8 mouse cellular contexts compared by ENCODE assay signal in the genomic region with DNA sequence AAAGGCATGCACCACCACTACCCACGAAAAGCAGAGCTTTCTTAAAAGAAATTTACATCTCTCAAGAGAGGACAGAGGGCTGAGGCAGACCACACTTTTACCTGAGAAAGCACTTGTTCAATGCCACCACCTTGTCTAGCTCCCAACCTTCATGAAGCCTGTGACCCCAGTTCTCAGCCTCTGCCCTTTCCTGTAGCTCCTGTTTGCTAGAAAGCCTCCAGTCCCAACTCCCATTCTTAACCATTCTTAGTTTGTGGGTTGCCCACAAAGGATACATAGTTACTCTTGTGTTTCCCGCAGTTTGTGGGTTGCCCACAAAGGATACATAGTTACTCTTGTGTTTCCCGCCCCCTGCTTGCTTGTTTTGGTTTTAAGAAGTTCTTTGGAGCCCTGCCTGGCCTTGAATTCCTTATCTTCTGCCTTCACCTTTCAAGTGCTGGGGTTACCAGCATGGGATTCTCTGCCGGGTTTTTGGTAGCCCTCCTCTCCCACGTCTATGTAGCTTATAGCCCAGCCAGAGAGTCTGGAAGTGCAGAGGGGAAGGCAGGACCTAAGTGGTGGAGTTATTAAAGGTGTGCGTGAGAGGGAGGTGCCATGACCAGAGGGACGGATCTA. TPM values are rescaled to one million over a fixed set of nuclear protein-coding genes. Genes with fewer than 3 reads are reported as not detected.
DNase-seq lines count a peak whose midpoint lies in the region; ATAC-seq lines count a peak whose summit lies in the region.

No protein-coding gene starts in this region.

- peaks cover 96% of the 10 kb centered on the region for H3K27me3 ChIP-seq in forebrain, embryonic 10.5 days (ENCODE audit: poor library complexity, severe bottlenecking)
- peaks cover 38% of the 10 kb centered on the region for H3K27me3 ChIP-seq in forebrain, embryonic 16.5 days (replicated peaks; ENCODE audit: control insufficient read depth, insufficient read depth, low read length)
- peaks cover 91% of the 10 kb centered on the region for H3K27me3 ChIP-seq in hindbrain, embryonic 12.5 days

- H3K27ac ChIP-seq in forebrain, embryonic 10.5 days, result no peak overlapping the region
- no peak overlapping the region for H3K27ac ChIP-seq in forebrain, embryonic 16.5 days (ENCODE audit: low read length)
- H3K27ac ChIP-seq in hindbrain, embryonic 12.5 days, result no peak overlapping the region

- ATAC-seq in forebrain, embryonic 16.5 days, result no peak
- no peak for ATAC-seq in hindbrain, embryonic 12.5 days (ENCODE audit: low FRiP score)

- H3K9me3 ChIP-seq in forebrain, embryonic 10.5 days, result no peaks in the 10 kb centered on the region
- no peaks in the 10 kb centered on the region for H3K9me3 ChIP-seq in forebrain, embryonic 16.5 days (ENCODE audit: control insufficient read depth, low read length)
- H3K9me3 ChIP-seq in hindbrain, embryonic 12.5 days (replicated peaks), result no peaks in the 10 kb centered on the region

- DNase-seq in forebrain, embryonic 10.5 days (ENCODE audit: extremely low spot score, low spot score), result no peak
- peak; percentile 25 for DNase-seq in spleen, adult 12 weeks (ENCODE audit: low spot score)
- DNase-seq in spleen, postnatal 14 days (ENCODE audit: low spot score in 2 of 2), result no peak
- DNase-seq in liver, result peak; percentile 27
- peak; percentile 82 for DNase-seq in testis, postnatal 14 days (ENCODE audit: low spot score)
- no peak for DNase-seq in urinary bladder, postnatal 36 days (ENCODE audit: low spot score in 2 of 2)

- H3K36me3 ChIP-seq in forebrain, embryonic 10.5 days (replicated peaks), result no peaks in the 10 kb centered on the region
- H3K36me3 ChIP-seq in forebrain, embryonic 16.5 days (ENCODE audit: control insufficient read depth, insufficient read depth), result no peaks in the 10 kb centered on the region
- H3K36me3 ChIP-seq in hindbrain, embryonic 12.5 days, result no peaks in the 10 kb centered on the region

- no peak overlapping the region for H3K9ac ChIP-seq in forebrain, embryonic 16.5 days (replicated peaks; ENCODE audit: low read depth, low read length)
- H3K9ac ChIP-seq in hindbrain, embryonic 12.5 days, result no peak overlapping the region

- no peak overlapping the region for H3K4me2 ChIP-seq in forebrain, embryonic 16.5 days (ENCODE audit: low read length)
- no peak overlapping the region for H3K4me2 ChIP-seq in hindbrain, embryonic 12.5 days (replicated peaks)

- H3K4me1 ChIP-seq in forebrain, embryonic 10.5 days, result peaks cover 56% of the 10 kb centered on the region
- peaks cover 22% of the 10 kb centered on the region for H3K4me1 ChIP-seq in forebrain, embryonic 16.5 days (replicated peaks; ENCODE audit: control insufficient read depth, insufficient read depth, low read length)
- H3K4me1 ChIP-seq in hindbrain, embryonic 12.5 days, result peaks cover 22% of the 10 kb centered on the region

- H3K4me3 ChIP-seq in forebrain, embryonic 10.5 days, result peak overlapping the region; percentile 71; the same call in 1 of the 2 replicates
- no peak overlapping the region for H3K4me3 ChIP-seq in forebrain, embryonic 16.5 days (replicated peaks; ENCODE audit: low read length)
- H3K4me3 ChIP-seq in hindbrain, embryonic 12.5 days, result no peak overlapping the region

- 32% methylated on average over 7 of the region's 7 CpGs for WGBS in forebrain, embryonic 10.5 days
- 38% methylated on average over 7 of the region's 7 CpGs for WGBS in forebrain, embryonic 16.5 days
- 34% methylated on average over 7 of the region's 7 CpGs for WGBS in hindbrain, embryonic 12.5 days

RNA-seq across cellular contexts. Expression of gene Rnf213, which starts 1.4 kb away (rescaled TPM):
- polyA plus RNA-seq in forebrain, embryonic 10.5 days (2016; fragmentation: Nextera tagmentation; extraction: Ambion mirVana), result 1.4 and 1.5 TPM in 2 replicates
- 1.3 TPM in 2 replicates for polyA plus RNA-seq in forebrain, embryonic 16.5 days (2015; fragmentation: Nextera tagmentation; extraction: Ambion mirVana)
- 1.5 and 2.3 TPM in 2 replicates for polyA plus RNA-seq in hindbrain, embryonic 12.5 days (2016; fragmentation: Nextera tagmentation; extraction: Ambion mirVana)

RNA-seq across cellular contexts. Expression of gene Slc26a11, which starts 36.1 kb away (rescaled TPM):
- polyA plus RNA-seq in forebrain, embryonic 10.5 days (2016; fragmentation: Nextera tagmentation; extraction: Ambion mirVana), result 9.6 and 10.6 TPM in 2 replicates
- polyA plus RNA-seq in forebrain, embryonic 16.5 days (2015; fragmentation: Nextera tagmentation; extraction: Ambion mirVana), result 3.3 and 3.7 TPM in 2 replicates
- polyA plus RNA-seq in hindbrain, embryonic 12.5 days (2016; fragmentation: Nextera tagmentation; extraction: Ambion mirVana), result 5.3 and 6.0 TPM in 2 replicates

RNA-seq across cellular contexts. Expression of gene Sgsh, which starts 36.2 kb away (rescaled TPM):
- polyA plus RNA-seq in forebrain, embryonic 10.5 days (2016; fragmentation: Nextera tagmentation; extraction: Ambion mirVana), result 7.5 and 7.9 TPM in 2 replicates
- polyA plus RNA-seq in forebrain, embryonic 16.5 days (2015; fragmentation: Nextera tagmentation; extraction: Ambion mirVana), result 3.7 and 4.0 TPM in 2 replicates
- polyA plus RNA-seq in hindbrain, embryonic 12.5 days (2016; fragmentation: Nextera tagmentation; extraction: Ambion mirVana), result 4.4 and 4.6 TPM in 2 replicates

Comparison
In these comparisons a context has a peak if more than half of its experiments do, and no peak if none do; other contexts are left out.
1. DNase-seq: peak in spleen, adult 12 weeks (single experiment), liver (single experiment) and testis, postnatal 14 days (single experiment); none in forebrain, embryonic 10.5 days (single experiment), spleen, postnatal 14 days (0 of 2) and urinary bladder, postnatal 36 days (0 of 2).